ENCODE assay signal across 11 mouse cellular contexts in the genomic region with DNA sequence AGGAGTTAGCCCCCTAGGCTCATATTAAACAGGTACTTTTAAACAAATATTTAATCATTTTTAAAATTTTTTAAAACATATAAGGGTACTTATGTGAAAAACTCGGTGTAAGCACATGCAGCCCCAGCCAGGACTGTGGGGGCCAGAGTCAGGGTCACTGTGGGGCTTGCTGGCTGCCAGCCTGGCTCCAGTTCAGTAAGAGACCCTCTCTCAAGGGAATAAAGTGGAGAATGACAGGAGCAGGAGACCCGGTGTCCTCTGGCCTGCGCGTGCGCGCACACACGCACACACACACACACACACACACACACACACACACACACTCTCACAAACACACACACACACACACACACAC. TPM values are rescaled to one million over a fixed set of nuclear protein-coding genes. Genes with fewer than 3 reads are reported as not detected.
A peak's percentile ranks its signal among the peaks of the same experiment; 100 is the strongest.
DNase-seq lines count a peak whose midpoint lies in the region; ATAC-seq and TF ChIP-seq lines count a peak whose summit lies in the region.
"Had no signal": no experiment of that assay in that cellular context is flagged by ENCODE, and none has a peak within 500 bp of the region (broad histone marks: within the 10 kb centered on the region; RNA-seq: fewer than 3 reads in every experiment).

No protein-coding gene starts in this region.

- ATAC-seq in forebrain, embryonic 12.5 days (ENCODE audit: low FRiP score), result peak; percentile 25; the same call in 1 of the 2 replicates
- no peak for ATAC-seq in forebrain, embryonic 11.5 days (replicated peaks; ENCODE audit: low FRiP score)
- peak; percentile 62 for ATAC-seq in lung, embryonic 14.5 days (ENCODE audit: insufficient read depth)
- peak; percentile 27; the same call in 1 of the 2 replicates for ATAC-seq in neural tube, embryonic 12.5 days (ENCODE audit: low FRiP score, low read depth)

- no peak overlapping the region for H3K27ac ChIP-seq in forebrain, embryonic 12.5 days
- H3K27ac ChIP-seq in forebrain, embryonic 11.5 days (ENCODE audit: low read depth, low read length), result no peak overlapping the region
- no peak overlapping the region for H3K27ac ChIP-seq in lung, embryonic 14.5 days (ENCODE audit: low read depth)
- no peak overlapping the region for H3K27ac ChIP-seq in neural tube, embryonic 12.5 days
- H3K27ac ChIP-seq: embryonic facial prominence, embryonic 15.5 days; heart, embryonic 10.5 days had no signal

- H3K9me3 ChIP-seq in forebrain, embryonic 12.5 days, result no peaks in the 10 kb centered on the region
- no peaks in the 10 kb centered on the region for H3K9me3 ChIP-seq in forebrain, embryonic 11.5 days (ENCODE audit: control insufficient read depth, low read length)
- no peaks in the 10 kb centered on the region for H3K9me3 ChIP-seq in lung, embryonic 14.5 days (ENCODE audit: low read depth, low read length)
- no peaks in the 10 kb centered on the region for H3K9me3 ChIP-seq in neural tube, embryonic 12.5 days
- H3K9me3 ChIP-seq: embryonic facial prominence, embryonic 15.5 days; heart, embryonic 10.5 days had no signal

- no peaks in the 10 kb centered on the region for H3K27me3 ChIP-seq in forebrain, embryonic 12.5 days
- H3K27me3 ChIP-seq in forebrain, embryonic 11.5 days (ENCODE audit: control insufficient read depth, insufficient read depth, low read length), result no peaks in the 10 kb centered on the region
- H3K27me3 ChIP-seq in lung, embryonic 14.5 days (ENCODE audit: insufficient read depth, low read length), result no peaks in the 10 kb centered on the region
- no peaks in the 10 kb centered on the region for H3K27me3 ChIP-seq in neural tube, embryonic 12.5 days (replicated peaks)
- H3K27me3 ChIP-seq: embryonic facial prominence, embryonic 15.5 days had no signal

- peaks cover 68% of the 10 kb centered on the region for H3K36me3 ChIP-seq in forebrain, embryonic 12.5 days (replicated peaks)
- H3K36me3 ChIP-seq in forebrain, embryonic 11.5 days (ENCODE audit: control insufficient read depth, insufficient read depth, low read length), result peaks cover 2% of the 10 kb centered on the region; the same call in 1 of the 2 replicates
- peaks cover 58% of the 10 kb centered on the region for H3K36me3 ChIP-seq in lung, embryonic 14.5 days (ENCODE audit: insufficient read depth)
- peaks cover 73% of the 10 kb centered on the region for H3K36me3 ChIP-seq in neural tube, embryonic 12.5 days

- TF ChIP-seq CTCF in lung, embryonic 14.5 days (IDR thresholded peaks at IDR 0.05; ENCODE audit: low read depth), result no peak

- H3K4me2 ChIP-seq in forebrain, embryonic 12.5 days, result no peak overlapping the region
- no peak overlapping the region for H3K4me2 ChIP-seq in forebrain, embryonic 11.5 days (ENCODE audit: low read depth, low read length, severe bottlenecking)
- H3K4me2 ChIP-seq in lung, embryonic 14.5 days, result no peak overlapping the region
- H3K4me2 ChIP-seq in neural tube, embryonic 12.5 days (replicated peaks), result no peak overlapping the region
- H3K4me2 ChIP-seq: embryonic facial prominence, embryonic 15.5 days had no signal

- no peak overlapping the region for H3K4me3 ChIP-seq in forebrain, embryonic 12.5 days (replicated peaks)
- no peak overlapping the region for H3K4me3 ChIP-seq in forebrain, embryonic 11.5 days (ENCODE audit: low read depth, low read length)
- no peak overlapping the region for H3K4me3 ChIP-seq in lung, embryonic 14.5 days (ENCODE audit: low read depth, low read length)
- no peak overlapping the region for H3K4me3 ChIP-seq in neural tube, embryonic 12.5 days
- H3K4me3 ChIP-seq: embryonic facial prominence, embryonic 15.5 days; heart, embryonic 10.5 days had no signal

- H3K9ac ChIP-seq in forebrain, embryonic 12.5 days, result no peak overlapping the region
- H3K9ac ChIP-seq in forebrain, embryonic 11.5 days (ENCODE audit: low read length), result no peak overlapping the region
- H3K9ac ChIP-seq in lung, embryonic 14.5 days, result no peak overlapping the region
- no peak overlapping the region for H3K9ac ChIP-seq in neural tube, embryonic 12.5 days
- H3K9ac ChIP-seq: embryonic facial prominence, embryonic 15.5 days; liver, postnatal 0 days had no signal

- H3K4me1 ChIP-seq in forebrain, embryonic 12.5 days, result no peaks in the 10 kb centered on the region
- no peaks in the 10 kb centered on the region for H3K4me1 ChIP-seq in forebrain, embryonic 11.5 days (replicated peaks; ENCODE audit: control insufficient read depth, insufficient read depth, low read length)
- H3K4me1 ChIP-seq in lung, embryonic 14.5 days (ENCODE audit: insufficient read depth), result no peaks in the 10 kb centered on the region
- H3K4me1 ChIP-seq in neural tube, embryonic 12.5 days, result no peaks in the 10 kb centered on the region
- H3K4me1 ChIP-seq: embryonic facial prominence, embryonic 15.5 days had no signal

- DNase-seq in forebrain, embryonic 11.5 days (ENCODE audit: low spot score), result no peak
- DNase-seq in lung, embryonic 14.5 days, result no peak
- no peak for DNase-seq in lung, postnatal 36 days
- DNase-seq in neural tube, embryonic 10.5 days (ENCODE audit: extremely low spot score, low spot score), result no peak
- DNase-seq in c-Kit-positive CD71-positive TER-119-positive erythroid progenitor cells, embryonic 14.5 days (ENCODE audit: low spot score), result no peak
- DNase-seq in MN1 (ENCODE audit: low spot score), result no peak

- WGBS in forebrain, embryonic 12.5 days, result 93% methylated on average over 7 of the region's 7 CpGs
- 96% methylated on average over 7 of the region's 7 CpGs for WGBS in forebrain, embryonic 11.5 days
- 81% methylated on average over 7 of the region's 7 CpGs for WGBS in lung, embryonic 14.5 days
- 96% methylated on average over 7 of the region's 7 CpGs for WGBS in neural tube, embryonic 12.5 days

RNA-seq across cellular contexts. Expression of a gene that starts 41.8 kb away (rescaled TPM):
- polyA plus RNA-seq in forebrain, embryonic 12.5 days (2016; fragmentation: Nextera tagmentation; extraction: Ambion mirVana), result 30.9 and 34.4 TPM in 2 replicates
- polyA plus RNA-seq in forebrain, embryonic 11.5 days (2014; fragmentation: Nextera tagmentation; extraction: Ambion mirVana), result 31.3 and 38.5 TPM in 2 replicates
- 31.7 and 35.6 TPM in 2 replicates for polyA plus RNA-seq in lung, embryonic 14.5 days (2014; fragmentation: Nextera tagmentation; extraction: Ambion mirVana)
- polyA plus RNA-seq in neural tube, embryonic 12.5 days (2016; fragmentation: Nextera tagmentation; extraction: Ambion mirVana), result 21.7 and 23.9 TPM in 2 replicates
